Mouse (Mus musculus) limb, embryonic 10.5 days (tissue): ENCODE data around the gene Phf23. TPM values are rescaled to one million over a fixed set of nuclear protein-coding genes. Genes with fewer than 3 reads are reported as not detected.
A peak's percentile ranks its signal among the peaks of the same experiment; 100 is the strongest.

ENCODE experiments used
- DNase-seq: peaks from one replicate; pipeline ENCODE4 v3.0.0-alpha.2; 2017; ENCODE audit warnings: low spot score
- H3K27ac ChIP-seq: fragments of 300-500 bp; sonication (generic); 2 replicates; pipeline ENCODE4 v1.5.1; 2016; ENCODE audit warnings: mild to moderate bottlenecking
- H3K27me3 ChIP-seq: fragments of 300-500 bp; sonication (generic); 2 replicates; pipeline ENCODE4 v1.6.1; 2016; ENCODE audit warnings: low read depth, mild to moderate bottlenecking; ENCODE audit not compliant: poor library complexity, severe bottlenecking
- H3K36me3 ChIP-seq: fragments of 300-500 bp; sonication (generic); 2 replicates; pipeline ENCODE4 v1.6.1; 2016; ENCODE audit warnings: mild to moderate bottlenecking, moderate library complexity
- H3K4me1 ChIP-seq: fragments of 300-500 bp; sonication (generic); 2 replicates; pipeline ENCODE4 v1.6.1; 2016
- H3K4me3 ChIP-seq: fragments of 300-500 bp; sonication (generic); 2 replicates; pipeline ENCODE4 v1.5.1; 2016; ENCODE audit warnings: mild to moderate bottlenecking, moderate library complexity
- H3K9me3 ChIP-seq: fragments of 300-500 bp; sonication (generic); replicated peaks from 2 replicates; pipeline ENCODE4 v1.6.1; 2016; ENCODE audit warnings: mild to moderate bottlenecking
- WGBS: fragments of 180-500 bp; shearing (Covaris S2); methylation state at CpG from one replicate; pipeline ENCODE4 v1.1.7; 2016; 5-methylcytosine and 5-hydroxymethylcytosine counted together
- polyA plus RNA-seq: library from polyadenylated mRNA; unstranded; fragments of >200 nt; fragmentation: Nextera tagmentation; extraction: Ambion mirVana; gene quantifications from 2 replicates; pipeline ENCODE4 v1.2.1, GENCODE M21; 2016

Phf23 gene
- polyA plus RNA-seq, 1 experiment from 2014 or later = 101 TPM

DNA sequence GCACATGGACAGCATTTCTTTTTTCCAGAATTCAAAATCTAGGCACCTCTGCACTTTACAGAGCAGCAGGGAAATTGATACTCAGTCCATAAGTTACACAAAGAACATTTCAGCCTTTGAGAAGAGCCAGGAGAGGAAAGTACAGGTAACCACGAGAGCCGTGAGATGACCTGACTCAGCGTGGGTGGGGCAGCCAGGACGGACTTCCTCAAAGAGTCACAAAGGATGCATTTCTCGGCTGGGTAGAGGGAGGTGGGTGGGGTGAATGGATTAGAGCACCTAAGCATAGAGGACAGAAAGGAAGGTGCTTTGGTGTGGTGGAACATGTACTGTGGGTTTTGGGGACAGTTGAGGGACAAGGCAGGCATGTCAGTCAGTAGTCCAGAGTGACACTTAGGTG is 33.7 kb upstream of the Phf23 start:
- H3K27me3 ChIP-seq = peaks cover 61% of the 10 kb centered on the region
- H3K27ac ChIP-seq = no peak overlapping the region
- peaks cover 17% of the 10 kb centered on the region for H3K4me1 ChIP-seq
- DNase-seq = no peak
- no peak overlapping the region for H3K4me3 ChIP-seq
- H3K9me3 ChIP-seq = no peaks in the 10 kb centered on the region
- 47% methylated on average over 5 of the region's 5 CpGs for WGBS
- 0 out of 2 replicates have a peak, but pooled peaks cover 2% of the 10 kb centered on the region for H3K36me3 ChIP-seq

DNA sequence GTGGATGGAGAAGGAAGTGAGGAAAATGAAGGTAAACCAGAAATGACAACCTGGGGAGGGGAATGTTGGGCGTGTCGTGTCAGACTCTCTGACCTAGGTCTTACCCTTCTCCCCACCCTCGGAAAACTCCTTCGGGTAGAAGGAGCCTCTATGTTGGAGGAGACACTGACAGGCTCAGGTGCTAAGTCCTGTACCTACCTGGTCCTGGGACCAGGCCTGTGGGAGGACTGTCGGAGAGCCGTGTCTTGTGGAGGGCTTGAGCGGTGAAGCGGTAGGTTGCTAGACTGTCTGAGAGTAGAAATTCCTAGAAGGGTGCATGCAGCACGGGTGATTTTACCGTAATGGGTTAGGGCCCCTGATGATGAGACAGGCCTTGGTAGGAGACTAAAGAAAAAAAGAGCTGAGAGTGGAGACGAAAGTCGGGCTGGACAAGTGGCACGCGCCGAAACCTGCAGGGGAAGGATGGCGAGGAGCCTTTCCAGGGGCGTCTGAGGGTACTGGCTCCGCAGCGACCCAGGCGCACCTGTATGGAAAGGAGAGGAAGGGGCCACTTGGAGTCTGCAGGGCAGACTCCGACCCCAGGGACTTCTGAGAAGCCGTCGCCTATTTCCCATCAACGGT is 30.8 kb upstream of the Phf23 start, which contains the start of gene Cldn7:
Gene Cldn7 (plus strand): TSS at position 130 of the 621 bp plus-strand sequence.
- peaks cover 83% of the 10 kb centered on the region for H3K27me3 ChIP-seq

GRCm38 (mm10) chr11:69965271-69966005 is 30.1 kb upstream of the Phf23 start:
- 2% methylated on average over 49 of the region's 49 CpGs for WGBS
- peaks cover 32% of the 10 kb centered on the region for H3K36me3 ChIP-seq
- H3K4me3 ChIP-seq = peak overlapping the region; percentile 50
- H3K27ac ChIP-seq = peak overlapping the region; percentile 77
- H3K9me3 ChIP-seq = no peaks in the 10 kb centered on the region
- H3K4me1 ChIP-seq = peaks cover 17% of the 10 kb centered on the region
- DNase-seq = peak; percentile 51
- peaks cover 83% of the 10 kb centered on the region for H3K27me3 ChIP-seq

More for the DNA sequence above, 30.8 kb upstream of the Phf23 start, which contains the start of gene Cldn7:
- Histone ChIP-seq H3K27ac (0 out of 2 replicates have a peak within 1 kb of the TSS, but pooled peaks have one; percentile 2), H3K36me3 (peaks cover 25% of the 10 kb centered on the region), H3K4me1 (peaks cover 17% of the 10 kb centered on the region), H3K4me3 (peak within 1 kb of the TSS; percentile 50), H3K9me3 (no peaks in the 10 kb centered on the region)
- 9% methylated on average over 24 of the region's 24 CpGs for WGBS
- DNase-seq = peak; percentile 42

- Histone ChIP-seq H3K9me3 (no peaks in the 10 kb centered on the region), H3K36me3 (peaks cover 38% of the 10 kb centered on the region), H3K27ac (peak overlapping the region; percentile 77), H3K27me3 (peaks cover 77% of the 10 kb centered on the region), H3K4me1 (peaks cover 17% of the 10 kb centered on the region), H3K4me3 (peak overlapping the region; percentile 50)
- DNase-seq = peak; percentile 71
- 2% methylated on average over 59 of the region's 59 CpGs for WGBS
Measured at GRCm38 (mm10) chr11:69966006-69966859, 29.3 kb upstream of the Phf23 start.

GRCm38 (mm10) chr11:69966860-69967517 is 28.6 kb upstream of the Phf23 start:
- Histone ChIP-seq H3K27me3 (peaks cover 70% of the 10 kb centered on the region), H3K9me3 (no peaks in the 10 kb centered on the region), H3K4me3 (peak overlapping the region; percentile 50), H3K27ac (peak overlapping the region; percentile 77), H3K36me3 (peaks cover 45% of the 10 kb centered on the region), H3K4me1 (peaks cover 17% of the 10 kb centered on the region)
- 38% methylated on average over 17 of the region's 17 CpGs for WGBS
- DNase-seq = no peak

DNA sequence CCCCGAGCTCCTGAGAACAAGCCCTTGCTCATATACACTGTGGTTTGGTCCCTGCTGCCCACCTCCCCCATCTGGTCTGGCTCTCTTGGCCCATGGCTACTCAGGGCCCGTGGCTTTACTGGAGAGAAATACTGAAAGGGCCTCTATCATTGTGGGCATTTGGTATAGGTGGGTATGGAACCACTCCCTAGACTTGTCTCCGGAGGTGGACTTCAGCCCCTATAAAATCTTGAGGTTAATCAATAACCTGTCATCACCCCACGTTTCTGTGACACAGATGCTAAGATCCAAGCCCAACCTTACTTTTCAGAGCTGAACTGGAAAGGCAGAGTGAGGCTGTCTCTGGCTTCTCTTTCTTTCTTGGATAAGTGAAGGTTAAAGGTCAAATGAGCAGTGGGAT is 26.8 kb upstream of the Phf23 start:
- DNase-seq = no peak
- H3K27ac ChIP-seq = no peak overlapping the region
- H3K4me3 ChIP-seq = no peak overlapping the region
- no peaks in the 10 kb centered on the region for H3K9me3 ChIP-seq
- H3K36me3 ChIP-seq = peaks cover 63% of the 10 kb centered on the region
- H3K27me3 ChIP-seq = peaks cover 52% of the 10 kb centered on the region
- peaks cover 17% of the 10 kb centered on the region for H3K4me1 ChIP-seq
- WGBS = 84% methylated on average over 4 of the region's 4 CpGs

DNA sequence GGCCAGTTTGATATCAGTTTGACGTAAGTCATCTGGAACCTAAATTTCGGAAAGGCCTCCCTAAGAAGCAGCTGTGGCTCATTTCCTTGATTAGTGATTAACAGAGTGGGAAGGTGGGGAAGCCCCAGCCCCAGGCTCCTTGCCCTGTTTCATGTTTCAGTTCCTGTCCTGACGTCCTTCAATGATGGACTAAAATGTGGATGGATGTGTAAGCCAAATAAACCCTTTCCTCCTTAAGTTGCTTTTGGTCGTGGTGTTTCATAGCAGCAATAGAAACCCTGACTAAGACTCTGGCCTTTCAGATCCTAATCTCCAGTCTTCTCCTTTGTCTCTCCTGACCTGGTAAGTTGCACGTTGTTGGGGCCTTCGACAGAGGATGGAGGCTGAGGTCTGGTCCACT is 25.4 kb upstream of the Phf23 start:
- no peak overlapping the region for H3K27ac ChIP-seq
- DNase-seq = no peak
- peaks cover 14% of the 10 kb centered on the region for H3K4me1 ChIP-seq
- H3K36me3 ChIP-seq = peaks cover 77% of the 10 kb centered on the region
- H3K9me3 ChIP-seq = no peaks in the 10 kb centered on the region
- peaks cover 37% of the 10 kb centered on the region for H3K27me3 ChIP-seq
- WGBS = 87% methylated on average over 6 of the region's 6 CpGs
- H3K4me3 ChIP-seq = no peak overlapping the region

- peaks cover 11% of the 10 kb centered on the region for H3K4me1 ChIP-seq
- H3K27me3 ChIP-seq = peaks cover 32% of the 10 kb centered on the region
- WGBS = 93% methylated on average over 3 of the region's 3 CpGs
- H3K4me3 ChIP-seq = no peak overlapping the region
- no peak for DNase-seq
- H3K27ac ChIP-seq = no peak overlapping the region
- no peaks in the 10 kb centered on the region for H3K9me3 ChIP-seq
- peaks cover 83% of the 10 kb centered on the region for H3K36me3 ChIP-seq
Measured at GRCm38 (mm10) chr11:69970775-69971174, 24.8 kb upstream of the Phf23 start.

DNA sequence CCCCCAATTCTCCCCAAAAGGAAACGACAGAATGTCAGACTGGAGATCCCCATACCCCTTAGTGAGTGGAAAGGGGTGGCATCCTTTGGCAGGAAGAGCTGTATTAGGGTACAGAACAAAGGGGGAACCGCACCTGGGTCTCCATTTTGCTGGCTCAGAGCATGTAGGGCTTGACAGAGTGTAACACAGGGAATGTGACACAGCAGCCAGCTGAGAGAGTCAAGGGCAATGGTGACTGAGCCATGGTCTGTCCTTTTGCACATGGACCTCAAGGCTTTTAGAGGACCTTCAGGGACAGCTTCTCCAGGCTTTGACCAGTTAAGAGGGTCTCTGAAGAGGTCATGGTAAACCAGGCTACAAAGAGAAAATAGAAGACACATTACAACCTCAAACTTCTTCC is 20.7 kb upstream of the Phf23 start:
- DNase-seq = no peak
- Histone ChIP-seq H3K36me3 (peaks cover 88% of the 10 kb centered on the region), H3K9me3 (no peaks in the 10 kb centered on the region), H3K4me1 (peaks cover 4% of the 10 kb centered on the region; the same call in 1 of the 2 replicates), H3K4me3 (no peak overlapping the region), H3K27me3 (no peaks in the 10 kb centered on the region), H3K27ac (no peak overlapping the region)
- WGBS = 93% methylated on average over 2 of the region's 2 CpGs

GRCm38 (mm10) chr11:69976271-69976670 is 19.3 kb upstream of the Phf23 start:
- no peaks in the 10 kb centered on the region for H3K9me3 ChIP-seq
- peaks cover 4% of the 10 kb centered on the region; the same call in 1 of the 2 replicates for H3K4me1 ChIP-seq
- DNase-seq = no peak
- no peak overlapping the region for H3K27ac ChIP-seq
- H3K36me3 ChIP-seq = peaks cover 77% of the 10 kb centered on the region
- H3K4me3 ChIP-seq = no peak overlapping the region
- H3K27me3 ChIP-seq = no peaks in the 10 kb centered on the region
- 95% methylated on average over 4 of the region's 4 CpGs for WGBS

- Histone ChIP-seq H3K9me3 (no peaks in the 10 kb centered on the region), H3K36me3 (peaks cover 62% of the 10 kb centered on the region)
Measured at GRCm38 (mm10) chr11:69979827-69980195, 15.8 kb upstream of the Phf23 start.

More at GRCm38 (mm10) chr11:69979827-69980195, 15.8 kb upstream of the Phf23 start:
- WGBS = 3% methylated on average over 16 of the region's 16 CpGs
- H3K27ac ChIP-seq = peak overlapping the region; percentile 98
- no peaks in the 10 kb centered on the region for H3K27me3 ChIP-seq
- peaks cover 26% of the 10 kb centered on the region for H3K4me1 ChIP-seq
- peak overlapping the region; percentile 98 for H3K4me3 ChIP-seq
- DNase-seq = no peak
